Mouse (Mus musculus) central nervous system, embryonic 14 days (tissue): ENCODE data around the gene Mcf2l. TPM values are rescaled to one million over a fixed set of nuclear protein-coding genes. Genes with fewer than 3 reads are reported as not detected.

Source experiments
- polyA plus RNA-seq: library from polyadenylated mRNA; depleted of rRNA; stranded (reverse); fragments of >200 nt; gene quantifications from 2 replicates; pipeline ENCODE4 v1.2.3, GENCODE M21; 2012; rRNA removed

Gene Mcf2l
- polyA plus RNA-seq = 141 TPM in 2 replicates

DNA sequence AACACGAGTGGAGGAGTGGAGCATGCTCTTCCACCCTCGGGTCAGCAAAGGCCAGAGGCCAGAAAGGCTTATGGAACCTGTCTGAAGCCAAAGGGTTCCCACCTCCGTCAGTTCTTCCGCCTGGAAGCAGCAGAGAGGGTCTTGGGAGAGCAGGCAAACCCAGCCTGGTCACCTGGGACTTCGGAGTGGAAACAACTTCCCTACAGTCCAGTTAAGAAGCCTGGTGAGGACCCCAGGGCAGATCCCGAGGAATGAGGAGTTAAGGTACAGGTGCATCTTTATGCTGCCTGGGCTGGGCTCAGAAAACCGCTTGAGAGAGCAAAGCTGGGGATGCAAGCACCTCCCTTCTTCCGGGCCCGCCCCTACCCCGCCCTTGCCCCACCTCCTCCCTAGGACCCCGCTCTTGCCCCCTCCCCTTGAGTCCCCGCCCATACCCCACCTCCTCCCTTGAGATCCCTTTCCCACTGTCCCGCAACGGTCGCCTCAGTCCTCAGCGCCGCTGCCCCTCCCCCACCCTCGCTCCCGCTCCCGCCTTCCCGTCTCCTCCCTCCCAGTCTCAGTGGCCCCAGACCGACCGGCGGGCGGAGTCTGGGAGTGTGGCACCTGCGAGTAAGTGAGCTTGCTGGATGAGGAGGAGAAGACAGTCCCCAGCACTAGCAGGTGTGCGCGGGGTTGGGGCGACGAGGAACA, at the start of gene Mcf2l:
Gene Mcf2l, plus strand, starts transcription at position 450 of the 690 bp plus-strand sequence.

DNA sequence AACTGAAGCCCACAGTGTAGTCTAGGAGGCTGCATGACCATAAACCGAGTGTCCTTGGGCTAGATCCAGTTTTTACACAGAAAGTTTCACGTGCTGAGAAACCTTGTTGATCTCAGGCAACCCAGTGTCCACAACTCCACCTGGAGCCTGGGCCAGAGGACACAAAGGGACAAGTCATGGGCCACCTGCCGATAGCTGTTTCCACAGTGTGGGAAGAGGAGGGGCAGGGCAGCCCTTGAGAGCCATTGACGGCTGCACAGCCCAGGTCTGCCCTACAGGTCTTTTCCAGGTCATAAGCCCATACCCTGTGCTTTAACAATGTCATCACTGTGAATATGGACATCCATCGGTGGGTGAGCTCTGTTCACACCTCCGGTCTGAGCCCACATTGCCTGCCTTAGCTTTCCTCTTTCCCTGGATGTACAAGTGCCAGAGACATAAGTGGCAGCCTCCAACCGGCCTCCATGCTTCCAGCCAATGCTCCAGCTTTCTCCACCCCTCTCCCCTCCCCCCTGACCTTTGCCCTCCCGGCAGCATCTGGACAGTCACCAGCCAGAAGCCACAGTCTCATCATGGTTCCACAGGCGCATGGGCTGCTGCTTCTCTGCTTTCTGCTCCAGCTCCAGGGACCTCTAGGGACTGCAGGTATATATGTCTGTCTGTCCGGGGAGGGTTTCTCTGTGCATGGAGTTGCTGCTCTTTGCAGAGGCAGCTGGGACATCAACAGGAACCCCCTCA, 152.1 kb downstream of the Mcf2l start, which contains the start of gene F7:
Gene F7, plus strand, starts transcription at position 548 of the 738 bp plus-strand sequence.

DNA sequence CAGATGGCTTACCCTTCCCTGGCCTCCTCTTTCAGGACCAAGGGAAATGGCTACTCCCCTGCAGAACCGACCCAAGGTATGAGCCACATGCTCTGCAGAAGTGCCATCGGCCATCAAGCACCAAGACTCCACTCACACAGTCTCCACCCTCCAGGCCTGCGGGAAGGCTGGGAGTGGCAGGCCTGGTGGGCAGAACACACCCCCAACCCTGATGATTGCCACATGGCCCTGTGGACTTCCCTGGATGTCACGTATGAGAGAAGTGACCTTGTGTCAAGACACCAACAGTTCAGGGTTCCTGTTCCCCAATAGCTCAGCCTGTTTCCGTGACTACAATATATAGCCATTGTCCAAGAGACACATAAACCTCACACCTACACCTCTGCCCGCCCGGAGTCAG, 163.4 kb downstream of the Mcf2l start, which contains the start of gene F10:
Gene F10, plus strand, starts transcription at position 294 of the 400 bp plus-strand sequence.

DNA sequence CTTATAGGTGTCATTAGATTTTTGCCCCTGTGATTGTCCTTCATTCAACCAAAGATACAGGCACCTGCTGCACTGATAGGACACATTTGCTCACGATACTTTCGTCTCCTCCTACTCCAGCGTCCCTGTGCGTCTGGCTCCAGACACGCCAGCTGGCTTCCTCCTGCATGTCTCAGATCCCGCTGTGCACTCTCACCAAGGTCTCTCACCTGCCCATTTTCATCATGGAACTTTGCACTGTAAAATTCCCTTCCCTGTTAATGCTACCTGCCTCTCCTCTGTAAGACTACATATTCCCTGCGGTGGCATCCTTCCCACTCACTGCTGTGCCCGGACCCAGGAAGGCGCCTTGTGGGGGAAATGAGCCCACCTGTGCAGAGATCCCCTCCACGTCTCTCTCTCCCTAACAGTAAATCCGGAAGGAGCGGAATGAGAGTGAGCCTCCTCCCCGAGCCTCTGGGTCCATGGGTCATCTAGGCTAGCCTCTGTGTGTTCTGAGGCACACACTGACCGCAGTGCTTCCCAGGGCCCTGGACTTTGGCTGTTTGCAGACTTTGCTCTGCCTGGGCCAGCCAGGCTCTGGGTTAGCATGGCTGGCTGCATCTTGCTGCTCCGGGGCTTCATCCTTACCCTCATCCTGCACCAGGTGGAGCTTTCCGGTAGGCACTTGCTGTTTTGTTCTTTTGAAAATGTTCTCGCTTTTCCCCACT, 187.0 kb downstream of the Mcf2l start, which contains the start of gene Proz:
Gene Proz, plus strand, starts transcription at position 474 of the 710 bp plus-strand sequence.

Other genes with a start within 250 kb of the Mcf2l start
- gene Tubgcp3, start 201.6 kb upstream of the Mcf2l start, polyA plus RNA-seq = 71.8 and 79.5 TPM in 2 replicates
- gene Atp11a, start 116.8 kb upstream of the Mcf2l start, polyA plus RNA-seq = 56.9 and 59.1 TPM in 2 replicates
- gene F7, start 152.2 kb downstream of the Mcf2l start, polyA plus RNA-seq = 0.26 and 0.39 TPM in 2 replicates
- 0.50 and 0.54 TPM in 2 replicates for gene F10, start 163.5 kb downstream of the Mcf2l start, polyA plus RNA-seq
- gene Proz, start 187.1 kb downstream of the Mcf2l start, polyA plus RNA-seq = 0.18 and 0.20 TPM in 2 replicates
- gene Pcid2, start 231.7 kb downstream of the Mcf2l start, polyA plus RNA-seq = 33.8 and 36.5 TPM in 2 replicates
- 58.1 and 63.6 TPM in 2 replicates for gene Cul4a, start 231.8 kb downstream of the Mcf2l start, polyA plus RNA-seq